Mouse (Mus musculus): ENCODE measurements around the gene Pth2. TPM values are rescaled to one million over a fixed set of nuclear protein-coding genes. Genes with fewer than 3 reads are reported as not detected.

The Pth2 gene
- polyA plus RNA-seq, 1 experiment from 2014 or later: not detected

GRCm38 (mm10) chr7:45161612-45162473 is 19.0 kb upstream of the Pth2 start:
- peak; percentile 81 for ATAC-seq (replicated peaks; ENCODE audit: insufficient number of reproducible peaks, low FRiP score, low TSS enrichment, low read depth)
- 5% methylated on average over 35 of the region's 35 CpGs for WGBS
- peak overlapping the region; percentile 24 for H3K4me3 ChIP-seq (ENCODE audit: low read depth, low read length)
- peaks cover 4% of the 10 kb centered on the region; the same call in 1 of the 2 replicates for H3K4me1 ChIP-seq (ENCODE audit: control insufficient read depth, insufficient read depth, low read length)
- DNase-seq (ENCODE audit: low spot score): peak; percentile 94
- H3K27ac ChIP-seq (replicated peaks; ENCODE audit: low read depth, low read length): no peak overlapping the region
- peak overlapping the region; percentile 50 for H3K4me2 ChIP-seq (ENCODE audit: low read depth, low read length)
- H3K27me3 ChIP-seq (ENCODE audit: control insufficient read depth, insufficient read depth, low read length): peaks cover 39% of the 10 kb centered on the region
- H3K9ac ChIP-seq (replicated peaks; ENCODE audit: low read length): no peak overlapping the region
- no peaks in the 10 kb centered on the region; the same call in 1 of the 2 replicates for H3K36me3 ChIP-seq (replicated peaks; ENCODE audit: control insufficient read depth, insufficient read depth, low read depth, low read length)
- H3K9me3 ChIP-seq (replicated peaks; ENCODE audit: control insufficient read depth, low read length): no peaks in the 10 kb centered on the region; the same call in 1 of the 2 replicates

- 26% methylated on average over 6 of the region's 6 CpGs for WGBS
- Histone ChIP-seq H3K27ac (replicated peaks; ENCODE audit: low read depth, low read length) (no peak overlapping the region), H3K27me3 (ENCODE audit: control insufficient read depth, insufficient read depth, low read length) (peaks cover 46% of the 10 kb centered on the region), H3K9me3 (replicated peaks; ENCODE audit: control insufficient read depth, low read length) (no peaks in the 10 kb centered on the region; the same call in 1 of the 2 replicates), H3K9ac (replicated peaks; ENCODE audit: low read length) (no peak overlapping the region), H3K4me2 (ENCODE audit: low read depth, low read length) (peak overlapping the region; percentile 50), H3K36me3 (replicated peaks; ENCODE audit: control insufficient read depth, insufficient read depth, low read depth, low read length) (no peaks in the 10 kb centered on the region; the same call in 1 of the 2 replicates), H3K4me1 (ENCODE audit: control insufficient read depth, insufficient read depth, low read length) (peaks cover 4% of the 10 kb centered on the region; the same call in 1 of the 2 replicates), H3K4me3 (ENCODE audit: low read depth, low read length) (peak overlapping the region; percentile 24; the same call in 1 of the 2 replicates)
- no peak; the same call in none of the 2 replicates for ATAC-seq (replicated peaks; ENCODE audit: insufficient number of reproducible peaks, low FRiP score, low TSS enrichment, low read depth)
- no peak for DNase-seq (ENCODE audit: low spot score)
Observed at GRCm38 (mm10) chr7:45162551-45162950, 18.2 kb upstream of the Pth2 start.

- H3K36me3 ChIP-seq (replicated peaks; ENCODE audit: control insufficient read depth, insufficient read depth, low read depth, low read length): no peaks in the 10 kb centered on the region; the same call in 1 of the 2 replicates
- WGBS: 76% methylated on average over 9 of the region's 9 CpGs
- no peak overlapping the region for H3K27ac ChIP-seq (replicated peaks; ENCODE audit: low read depth, low read length)
- peaks cover 51% of the 10 kb centered on the region for H3K27me3 ChIP-seq (ENCODE audit: control insufficient read depth, insufficient read depth, low read length)
- H3K9ac ChIP-seq (replicated peaks; ENCODE audit: low read length): no peak overlapping the region
- H3K4me1 ChIP-seq (ENCODE audit: control insufficient read depth, insufficient read depth, low read length): peaks cover 4% of the 10 kb centered on the region; the same call in 1 of the 2 replicates
- ATAC-seq (replicated peaks; ENCODE audit: insufficient number of reproducible peaks, low FRiP score, low TSS enrichment, low read depth) (no peak), DNase-seq (ENCODE audit: low spot score) (no peak)
- H3K4me3 ChIP-seq (ENCODE audit: low read depth, low read length): no peak overlapping the region
- H3K4me2 ChIP-seq (ENCODE audit: low read depth, low read length): no peak overlapping the region
- H3K9me3 ChIP-seq (replicated peaks; ENCODE audit: control insufficient read depth, low read length): no peaks in the 10 kb centered on the region; the same call in 1 of the 2 replicates
Observed at GRCm38 (mm10) chr7:45162996-45163615, 17.7 kb upstream of the Pth2 start.

GRCm38 (mm10) chr7:45163735-45164490 is 16.9 kb upstream of the Pth2 start, which contains the start of gene Slc17a7:
TSS of gene Slc17a7 (plus strand) at chr7:45163949.
- Histone ChIP-seq H3K9me3 (replicated peaks; ENCODE audit: control insufficient read depth, low read length) (peaks cover 1% of the 10 kb centered on the region), H3K27me3 (ENCODE audit: control insufficient read depth, insufficient read depth, low read length) (peaks cover 60% of the 10 kb centered on the region), H3K9ac (replicated peaks; ENCODE audit: low read length) (peak within 1 kb of the TSS; percentile 39; the same call in 1 of the 2 replicates), H3K36me3 (replicated peaks; ENCODE audit: control insufficient read depth, insufficient read depth, low read depth, low read length) (no peaks in the 10 kb centered on the region; the same call in 1 of the 2 replicates), H3K4me3 (ENCODE audit: low read depth, low read length) (peak within 1 kb of the TSS; percentile 41), H3K4me1 (ENCODE audit: control insufficient read depth, insufficient read depth, low read length) (peaks cover 4% of the 10 kb centered on the region; the same call in 1 of the 2 replicates), H3K27ac (replicated peaks; ENCODE audit: low read depth, low read length) (no peak within 1 kb of the TSS), H3K4me2 (ENCODE audit: low read depth, low read length) (peak within 1 kb of the TSS; percentile 57)
- peak; percentile 50 for DNase-seq (ENCODE audit: low spot score)
- WGBS: 1% methylated on average over 33 of the region's 41 CpGs
- no peak for ATAC-seq (replicated peaks; ENCODE audit: insufficient number of reproducible peaks, low FRiP score, low TSS enrichment, low read depth)

- Histone ChIP-seq H3K4me1 (ENCODE audit: control insufficient read depth, insufficient read depth, low read length) (peaks cover 4% of the 10 kb centered on the region; the same call in 1 of the 2 replicates), H3K9ac (replicated peaks; ENCODE audit: low read length) (no peak overlapping the region), H3K36me3 (replicated peaks; ENCODE audit: control insufficient read depth, insufficient read depth, low read depth, low read length) (no peaks in the 10 kb centered on the region), H3K27me3 (ENCODE audit: control insufficient read depth, insufficient read depth, low read length) (peaks cover 67% of the 10 kb centered on the region), H3K4me2 (ENCODE audit: low read depth, low read length) (no peak overlapping the region), H3K9me3 (replicated peaks; ENCODE audit: control insufficient read depth, low read length) (peaks cover 10% of the 10 kb centered on the region), H3K4me3 (ENCODE audit: low read depth, low read length) (no peak overlapping the region), H3K27ac (replicated peaks; ENCODE audit: low read depth, low read length) (no peak overlapping the region)
- ATAC-seq (replicated peaks; ENCODE audit: insufficient number of reproducible peaks, low FRiP score, low TSS enrichment, low read depth): no peak
- 68% methylated on average over 5 of the region's 5 CpGs for WGBS
- no peak for DNase-seq (ENCODE audit: low spot score)
Observed at GRCm38 (mm10) chr7:45164833-45165232, 16.0 kb upstream of the Pth2 start.

GRCm38 (mm10) chr7:45165701-45166100 is 15.1 kb upstream of the Pth2 start:
- Histone ChIP-seq H3K4me3 (ENCODE audit: low read depth, low read length) (no peak overlapping the region), H3K27me3 (ENCODE audit: control insufficient read depth, insufficient read depth, low read length) (peaks cover 69% of the 10 kb centered on the region), H3K36me3 (replicated peaks; ENCODE audit: control insufficient read depth, insufficient read depth, low read depth, low read length) (no peaks in the 10 kb centered on the region), H3K9me3 (replicated peaks; ENCODE audit: control insufficient read depth, low read length) (peaks cover 15% of the 10 kb centered on the region), H3K4me1 (ENCODE audit: control insufficient read depth, insufficient read depth, low read length) (peaks cover 4% of the 10 kb centered on the region; the same call in 1 of the 2 replicates), H3K9ac (replicated peaks; ENCODE audit: low read length) (no peak overlapping the region), H3K27ac (replicated peaks; ENCODE audit: low read depth, low read length) (no peak overlapping the region), H3K4me2 (ENCODE audit: low read depth, low read length) (no peak overlapping the region)
- ATAC-seq (replicated peaks; ENCODE audit: insufficient number of reproducible peaks, low FRiP score, low TSS enrichment, low read depth) (no peak), DNase-seq (ENCODE audit: low spot score) (no peak)
- WGBS: 43% methylated on average over 11 of the region's 11 CpGs

- Histone ChIP-seq H3K9ac (replicated peaks; ENCODE audit: low read length) (no peak overlapping the region), H3K4me2 (ENCODE audit: low read depth, low read length) (no peak overlapping the region), H3K4me3 (ENCODE audit: low read depth, low read length) (no peak overlapping the region), H3K4me1 (ENCODE audit: control insufficient read depth, insufficient read depth, low read length) (peaks cover 4% of the 10 kb centered on the region; the same call in 1 of the 2 replicates), H3K27ac (replicated peaks; ENCODE audit: low read depth, low read length) (no peak overlapping the region), H3K9me3 (replicated peaks; ENCODE audit: control insufficient read depth, low read length) (peaks cover 15% of the 10 kb centered on the region), H3K27me3 (ENCODE audit: control insufficient read depth, insufficient read depth, low read length) (peaks cover 72% of the 10 kb centered on the region), H3K36me3 (replicated peaks; ENCODE audit: control insufficient read depth, insufficient read depth, low read depth, low read length) (no peaks in the 10 kb centered on the region)
- ATAC-seq (replicated peaks; ENCODE audit: insufficient number of reproducible peaks, low FRiP score, low TSS enrichment, low read depth) (no peak), DNase-seq (ENCODE audit: low spot score) (no peak)
- 39% methylated on average over 9 of the region's 10 CpGs for WGBS
Observed at GRCm38 (mm10) chr7:45166950-45167401, 13.8 kb upstream of the Pth2 start.
